Mouse (Mus musculus): Measurements from ENCODE around the gene Sec14l3.
"Not testable (repeated sequence)": the region's sequence is repeated elsewhere in the genome, so short reads cannot be mapped to it uniquely, and the experiment has no call there.

The Sec14l3 gene

DNA sequence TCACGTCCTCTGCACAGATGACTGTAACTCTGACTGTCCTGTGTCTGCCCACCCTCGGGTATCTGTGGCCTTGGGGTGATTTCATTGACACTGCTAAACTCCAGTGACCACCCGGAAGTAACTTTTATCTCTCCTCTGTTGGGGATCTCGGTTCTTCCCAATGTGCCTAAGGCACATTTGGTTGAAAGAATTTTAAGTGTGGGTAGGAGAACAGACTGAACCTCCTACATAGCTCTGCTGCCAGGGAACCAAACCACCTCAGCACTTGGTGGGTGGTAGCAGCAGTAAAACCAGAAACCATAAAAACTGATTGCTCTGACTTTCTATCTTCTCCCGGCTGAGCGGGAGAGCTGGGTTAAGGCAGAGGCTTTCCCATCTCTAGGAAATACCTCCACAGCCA, 40.8 kb downstream of the Sec14l3 start:
- DNase-seq, result no peak

DNA sequence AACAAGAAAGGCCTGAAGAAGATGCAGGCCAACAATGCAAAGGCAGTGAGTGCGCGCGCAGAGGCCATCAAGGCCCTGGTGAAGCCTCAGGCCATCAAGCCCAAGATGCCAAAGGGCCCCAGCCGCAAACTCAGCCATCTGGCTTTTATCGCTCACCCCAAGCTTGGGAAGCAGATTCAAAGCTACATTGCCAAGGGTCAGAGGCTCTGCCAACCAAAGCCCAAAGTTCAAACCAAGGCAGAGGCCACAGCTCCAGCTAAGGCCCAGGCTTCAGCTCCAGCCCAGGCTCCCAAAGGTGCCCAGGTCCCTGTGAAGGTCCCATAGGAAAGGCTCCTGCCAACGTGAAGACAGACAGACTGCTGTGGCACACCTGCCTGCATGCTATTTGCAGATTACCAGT, 43.3 kb downstream of the Sec14l3 start:
- DNase-seq, result not testable (repeated sequence)

DNA sequence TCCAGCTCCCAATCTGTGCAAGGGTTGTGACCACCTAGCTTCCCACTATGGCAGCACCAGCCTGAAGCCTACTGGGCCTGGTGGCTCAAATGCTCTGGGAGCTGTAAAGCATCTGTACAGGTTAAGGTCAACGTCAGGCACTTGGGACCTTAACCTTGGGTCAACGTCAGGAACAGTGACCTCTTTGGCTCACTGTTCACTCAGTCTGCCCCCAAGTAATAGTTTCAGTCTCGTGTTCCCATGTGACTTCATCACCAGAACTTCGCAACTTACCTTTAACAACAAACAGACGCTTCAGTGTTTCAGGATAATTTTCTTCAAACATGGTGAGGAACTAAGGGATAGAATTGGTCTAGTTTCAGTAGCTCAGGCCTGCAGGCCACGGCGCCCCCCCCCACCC, 44.0 kb downstream of the Sec14l3 start:
- no peak for DNase-seq

DNA sequence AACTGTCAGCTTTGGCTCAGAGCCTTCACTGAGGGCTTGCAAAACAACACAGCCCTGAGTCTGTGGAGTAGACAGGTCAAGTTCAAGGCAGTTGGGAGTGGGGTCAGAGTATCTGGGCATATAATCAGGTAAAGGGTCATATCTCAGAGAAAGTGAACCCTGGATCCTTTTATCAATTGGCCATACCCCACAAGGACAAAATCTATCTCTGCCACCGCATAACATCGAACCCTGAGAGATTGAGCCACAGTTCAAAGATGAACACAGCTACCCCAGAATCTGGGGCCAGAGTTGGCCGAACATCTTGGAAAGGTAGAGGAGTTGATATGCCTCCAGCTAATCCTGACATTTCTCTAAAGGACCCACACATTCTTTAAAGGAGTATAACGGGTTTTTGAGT, 47.4 kb downstream of the Sec14l3 start:
- DNase-seq, result no peak

DNA sequence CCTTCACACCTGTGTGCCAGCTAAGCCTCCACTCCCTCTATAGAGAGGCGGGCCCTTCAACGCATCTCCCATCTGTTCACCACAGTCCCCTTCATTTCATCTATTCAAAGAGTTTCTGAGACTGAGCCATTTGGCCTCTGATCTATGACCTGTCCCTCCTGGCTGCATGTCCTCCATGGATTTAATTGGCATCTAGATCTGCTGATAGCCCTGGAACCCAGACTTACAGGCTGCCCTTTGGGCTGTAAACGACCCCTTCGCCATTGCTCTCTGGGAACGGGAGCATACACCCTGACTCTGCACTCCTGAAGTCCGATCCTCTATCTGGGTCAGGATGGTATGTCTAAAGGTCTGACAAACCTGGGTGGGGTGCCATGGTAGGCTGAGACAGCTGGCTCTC, 48.2 kb downstream of the Sec14l3 start:
- DNase-seq, result no peak

DNA sequence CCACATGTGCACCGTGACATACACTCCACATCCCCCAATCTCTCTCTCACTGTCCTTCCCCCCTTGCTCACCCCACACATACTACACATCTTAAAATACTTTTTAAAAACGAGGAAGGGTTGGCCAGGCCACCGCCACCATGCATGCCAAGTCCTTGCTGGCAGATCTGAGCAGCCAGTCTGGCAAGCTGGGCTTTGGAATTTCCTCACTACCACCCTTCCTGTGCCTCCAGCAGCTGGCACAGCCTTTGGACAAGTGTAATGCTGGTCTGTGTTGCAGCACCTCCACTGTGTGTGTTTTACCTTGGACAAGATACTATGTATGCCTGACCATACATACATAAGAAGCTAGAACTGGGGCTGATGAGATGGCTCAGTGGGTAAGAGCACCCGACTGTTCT, 48.9 kb downstream of the Sec14l3 start:
- no peak for DNase-seq

DNA sequence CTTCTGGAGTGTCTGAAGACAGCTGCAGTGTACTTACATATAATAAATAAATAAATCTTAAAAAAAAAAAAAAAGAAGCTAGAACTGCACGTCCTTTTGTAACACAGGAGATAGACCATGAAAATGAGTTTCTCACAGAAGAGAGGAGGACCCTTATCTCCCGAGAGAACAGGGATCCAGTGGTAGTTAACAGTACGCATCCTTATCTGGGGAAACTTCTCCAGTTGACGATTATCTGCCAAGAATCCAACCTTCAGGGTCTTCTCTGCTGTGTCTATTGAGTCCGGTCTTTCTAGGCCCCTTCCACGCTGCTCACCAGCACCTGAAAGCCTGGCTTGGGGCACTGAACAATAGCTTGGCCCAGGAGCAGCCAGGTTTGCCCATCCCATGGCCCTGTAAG, 49.3 kb downstream of the Sec14l3 start:
- no peak for DNase-seq

DNA sequence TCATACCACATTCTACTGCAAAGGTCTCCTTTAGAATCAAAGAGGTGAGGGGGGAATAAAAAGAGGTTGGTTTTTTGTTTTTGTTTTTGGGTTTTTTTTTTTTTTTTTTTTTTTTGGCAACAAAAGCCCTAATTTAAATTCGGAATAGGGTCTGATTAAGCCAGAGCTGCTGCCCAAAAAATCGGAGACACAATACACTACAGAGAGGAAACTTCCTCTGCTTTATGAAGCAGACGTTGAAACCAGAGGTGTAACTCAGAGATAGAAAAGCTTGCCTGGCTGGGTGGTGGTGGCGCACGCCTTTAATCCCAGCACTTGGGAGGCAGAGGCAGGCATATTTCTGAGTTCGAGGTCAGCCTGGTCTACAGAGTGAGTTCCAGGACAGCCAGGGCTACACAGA, 49.9 kb downstream of the Sec14l3 start:
- DNase-seq, result not testable (repeated sequence)

DNA sequence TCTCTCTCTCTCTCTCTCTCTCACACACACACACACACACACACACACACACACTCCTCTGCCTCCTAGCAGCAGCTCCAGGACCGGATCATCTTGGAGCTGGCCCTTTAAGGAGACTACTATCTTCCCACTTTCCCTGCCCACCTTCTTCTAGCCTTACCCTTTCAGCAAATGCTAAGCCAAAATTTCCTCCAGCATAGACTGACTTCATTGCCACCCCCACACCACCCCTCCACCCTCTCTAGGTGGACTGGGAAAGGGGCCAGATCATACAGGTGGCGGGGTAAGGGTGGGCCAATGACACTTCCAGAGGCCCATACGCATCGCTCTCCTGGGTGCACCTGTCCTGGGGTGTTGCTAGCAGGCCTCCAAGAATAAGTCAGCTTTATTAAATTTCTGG, 50.8 kb downstream of the Sec14l3 start:
- DNase-seq, result no peak

DNA sequence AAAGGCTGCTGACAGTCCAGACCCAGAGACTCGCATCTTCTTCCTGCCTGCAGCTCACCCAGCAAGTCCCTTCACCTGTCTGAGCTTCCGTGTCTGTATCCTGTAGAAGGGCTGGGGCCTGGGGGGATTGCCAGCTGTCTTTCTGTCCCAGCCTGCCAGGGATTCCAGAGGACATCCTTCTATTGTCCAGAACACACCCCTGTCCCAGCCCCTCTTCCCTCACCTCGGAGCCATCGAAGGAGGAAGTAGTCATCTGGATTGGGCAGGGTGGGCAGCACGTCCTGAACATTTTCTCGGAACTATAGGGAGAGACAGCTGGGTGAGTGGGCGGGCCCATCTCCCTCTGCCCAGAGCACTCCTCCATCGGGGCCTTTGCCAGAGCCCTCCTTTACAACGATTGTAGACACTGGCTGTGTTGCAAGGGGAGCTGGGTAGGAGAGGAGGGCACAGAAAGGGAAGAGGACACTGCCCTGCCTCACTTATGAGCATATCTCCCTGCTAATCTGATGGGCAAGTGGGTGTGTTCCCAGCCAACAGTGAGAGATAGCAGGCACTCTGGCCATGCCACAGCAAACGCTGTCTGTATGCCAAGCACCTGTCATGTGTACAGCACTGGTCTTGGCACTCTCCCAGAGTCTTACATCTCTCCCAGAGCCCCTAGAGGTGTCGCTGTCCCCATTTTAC, 52.0 kb downstream of the Sec14l3 start:
- no peak for DNase-seq

DNA sequence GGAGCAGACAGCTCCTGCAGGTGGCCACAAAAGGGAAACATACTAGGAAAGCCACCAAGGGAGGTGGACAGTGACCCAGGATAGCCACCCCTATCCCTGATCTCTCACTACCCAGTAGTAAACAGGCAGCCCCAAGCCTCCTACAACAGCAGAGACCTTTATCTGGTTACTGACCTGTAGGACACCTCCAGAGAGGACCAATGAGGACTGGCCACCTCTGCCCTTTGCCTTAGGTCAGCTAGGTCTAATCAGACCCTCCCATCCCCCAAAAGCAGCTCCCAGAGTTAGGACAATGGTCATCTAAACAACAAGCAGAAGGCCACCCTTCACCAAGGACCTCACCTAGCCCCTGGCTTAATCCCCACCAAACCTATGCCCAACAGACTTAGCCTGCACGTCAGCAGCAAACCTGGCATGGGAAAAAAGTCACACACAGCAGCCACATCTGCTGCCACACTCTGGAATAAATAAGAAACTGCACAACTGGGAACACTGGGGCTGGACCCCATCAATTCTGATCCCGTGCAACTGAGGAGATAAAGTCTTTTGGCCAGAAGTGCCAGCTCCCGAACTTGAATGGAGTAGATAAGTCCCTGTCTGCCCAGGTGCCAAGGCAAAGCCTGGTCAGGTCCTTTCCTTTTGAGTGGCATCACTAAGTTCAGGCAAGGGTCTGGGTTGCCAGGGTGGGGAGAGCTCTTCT, 52.9 kb downstream of the Sec14l3 start:
- DNase-seq, result no peak

DNA sequence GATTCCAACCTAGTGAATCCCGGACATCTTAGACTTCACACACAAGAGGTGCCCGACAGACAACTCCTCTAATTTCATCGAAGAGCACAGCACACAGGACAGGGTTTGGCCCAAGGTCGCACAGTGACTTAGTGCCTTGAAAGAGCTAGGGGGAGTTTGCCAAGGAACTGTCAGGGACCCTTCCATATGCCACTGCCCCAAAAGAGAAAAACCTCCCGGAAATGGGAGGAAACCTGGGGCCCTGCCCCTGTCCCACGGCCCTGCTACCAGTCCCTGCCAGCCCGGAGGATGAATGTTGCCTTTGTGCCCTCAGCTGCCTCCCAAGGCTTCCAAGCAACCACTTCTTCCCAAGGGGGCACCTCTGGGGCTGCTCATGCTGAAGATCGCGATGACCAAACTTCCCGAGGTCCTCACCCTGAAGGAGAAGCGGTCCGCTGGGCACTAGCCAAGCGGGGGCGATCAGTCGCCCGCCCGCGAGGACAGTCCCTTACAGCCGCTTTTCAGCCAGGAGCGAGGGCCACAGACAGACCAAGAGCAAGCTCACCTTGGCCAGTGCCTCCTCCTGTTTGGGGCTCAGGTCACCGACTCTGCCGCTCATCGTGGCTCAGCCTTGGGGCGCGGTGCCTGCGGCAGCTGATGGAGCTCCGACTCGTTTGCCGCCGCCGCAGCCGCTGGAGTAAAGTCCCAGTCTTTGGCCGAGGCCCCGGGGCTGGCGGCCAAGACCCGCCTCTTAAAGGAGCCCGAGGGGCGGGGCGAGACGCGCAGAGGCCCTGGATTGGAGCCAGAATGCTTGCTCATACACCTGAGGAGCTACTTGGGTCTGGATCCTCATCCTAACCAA, 53.7 kb downstream of the Sec14l3 start:
- peak; percentile 54 for DNase-seq

DNA sequence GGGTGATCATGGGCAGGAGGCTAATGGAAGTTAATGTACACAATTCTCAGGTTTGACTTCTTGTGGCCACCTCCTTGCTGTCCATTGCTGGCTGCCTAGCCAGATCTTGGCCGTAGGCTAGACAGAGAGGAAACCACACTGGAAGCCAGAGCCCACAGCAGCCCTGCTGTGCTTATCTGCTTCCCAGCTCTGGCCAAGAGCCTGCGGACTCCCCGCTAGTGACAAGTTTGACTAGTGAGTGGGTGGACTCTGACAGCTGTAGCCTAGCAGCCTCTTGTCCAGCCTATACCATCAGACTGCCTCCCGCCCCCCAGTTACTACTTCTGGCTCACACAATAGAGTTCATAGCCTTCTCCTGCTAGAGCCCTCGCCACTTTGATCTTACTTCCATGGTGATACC, 55.0 kb downstream of the Sec14l3 start:
- DNase-seq, result no peak

DNA sequence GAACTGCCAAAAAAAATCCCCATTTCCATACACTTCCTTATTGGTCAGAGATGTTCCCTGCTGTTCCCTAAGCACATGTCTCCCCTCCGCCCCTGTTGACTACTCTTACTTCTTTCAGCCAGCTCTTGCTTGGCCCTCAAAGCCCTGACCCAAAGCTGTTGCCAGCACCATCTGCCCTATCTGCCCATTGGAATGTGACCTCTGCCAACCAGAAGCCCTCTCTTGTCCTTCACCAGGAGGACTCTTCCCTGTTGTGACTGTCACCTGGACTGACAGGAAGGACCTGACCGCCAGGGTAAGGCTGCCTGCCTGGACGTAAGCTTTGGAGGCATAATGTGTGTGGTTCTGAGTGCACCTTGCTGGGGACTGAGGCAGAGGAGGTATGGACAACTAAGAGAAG, 57.0 kb downstream of the Sec14l3 start:
- no peak for DNase-seq

DNA sequence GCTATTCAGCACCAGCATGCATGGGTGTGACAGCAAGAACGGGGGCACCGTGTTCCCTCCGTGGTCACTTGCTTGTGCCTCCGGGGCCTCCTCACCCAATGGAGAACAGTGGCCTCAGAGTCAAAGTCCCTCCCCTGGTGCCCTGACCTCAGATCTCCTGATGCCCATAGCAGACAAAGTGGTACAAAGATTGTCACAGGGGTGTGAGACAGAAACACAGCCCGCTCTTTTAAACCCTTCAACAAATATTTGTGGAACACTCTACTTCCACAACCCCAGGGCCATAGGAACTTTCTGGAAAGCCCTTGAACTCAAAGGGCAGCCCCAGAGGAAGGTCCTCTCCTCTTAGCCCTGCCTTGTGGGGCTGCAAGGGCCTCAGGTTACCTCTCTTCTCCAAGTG, 57.6 kb downstream of the Sec14l3 start:
- no peak for DNase-seq

DNA sequence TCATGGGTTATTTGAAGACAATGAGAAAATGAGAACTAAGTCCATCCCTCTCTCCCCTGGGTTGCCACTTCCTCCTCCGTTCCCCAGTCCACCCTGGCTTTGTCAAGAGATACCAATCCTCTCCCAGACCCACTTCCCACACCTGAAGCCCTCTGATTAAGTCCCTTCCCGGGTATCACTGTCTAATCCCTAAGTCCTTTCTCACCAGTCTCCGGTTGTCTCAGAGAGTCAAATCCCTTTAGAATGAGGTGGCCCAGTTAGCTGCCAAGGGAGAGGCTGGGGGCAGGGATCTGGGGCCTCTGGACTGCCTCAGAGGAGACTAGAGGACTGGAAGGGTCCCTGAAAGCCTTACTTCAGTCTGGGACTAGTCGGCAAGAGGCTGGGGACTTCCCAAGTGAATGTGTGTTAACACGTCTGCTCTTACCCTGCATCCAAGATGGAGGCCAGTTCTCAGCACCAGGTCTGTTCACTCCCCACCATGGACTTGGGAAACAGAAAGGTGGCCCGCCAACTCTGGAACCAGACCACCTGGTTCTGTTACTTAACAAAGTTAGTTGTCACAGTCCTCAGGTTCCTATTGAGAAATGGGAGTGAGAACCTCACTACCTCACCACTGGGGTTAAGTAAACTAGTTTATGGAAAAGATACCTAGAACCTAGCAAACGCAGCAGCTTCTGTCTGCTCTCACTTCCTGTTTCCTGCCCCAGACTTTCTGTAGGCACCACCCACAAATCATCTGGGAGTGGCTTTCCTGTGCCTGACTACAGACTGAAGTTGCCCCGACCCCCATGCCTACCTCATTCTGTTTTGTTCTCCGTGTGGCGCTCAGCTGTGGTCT, 58.3 kb downstream of the Sec14l3 start, which contains the start of gene Sec14l2:
TSS of gene Sec14l2 (minus strand) at position 674 of the 838 bp plus-strand sequence.
- DNase-seq, result peak; percentile 41

DNA sequence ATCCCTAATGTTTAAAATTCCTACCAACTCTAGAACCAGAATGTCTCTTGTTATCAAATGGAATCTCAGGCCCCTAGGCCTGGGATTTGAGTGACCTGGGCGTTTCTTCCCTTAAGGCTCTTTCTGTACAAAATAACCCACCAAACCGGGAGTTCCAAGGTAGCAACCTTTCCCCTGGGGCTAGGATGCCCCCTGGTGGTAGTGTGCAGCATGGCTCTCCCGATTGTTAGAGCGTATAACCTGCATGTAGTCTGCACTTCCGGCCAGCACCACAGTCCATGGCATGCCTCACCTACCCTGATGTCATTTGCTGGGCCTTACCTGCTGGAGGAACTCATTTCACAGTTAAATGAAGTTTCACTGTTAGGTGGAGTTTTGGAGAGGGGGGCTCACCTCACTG, 59.3 kb downstream of the Sec14l3 start:
- peak; percentile 63 for DNase-seq

DNA sequence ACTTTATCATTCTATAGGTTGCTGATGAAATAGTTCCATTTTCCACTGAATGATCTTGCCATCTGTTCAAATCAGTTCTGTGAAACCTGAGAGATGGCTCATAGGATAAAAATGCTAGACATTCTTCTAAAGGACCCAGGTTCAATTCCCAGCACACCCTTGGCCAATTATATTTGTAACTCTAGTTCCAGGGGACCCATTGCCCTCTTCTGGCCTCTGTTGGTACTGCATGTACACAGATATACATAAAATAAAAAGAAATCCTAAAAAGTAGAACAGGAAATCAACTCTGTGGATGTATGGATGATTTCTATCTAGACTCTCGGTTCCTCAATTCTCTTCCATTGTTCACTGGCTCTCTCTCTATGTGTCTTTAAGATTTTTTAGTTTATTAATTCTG, 62.4 kb downstream of the Sec14l3 start:
- peak; percentile 31 for DNase-seq

All from thymus, postnatal 4 days (tissue).